Mouse (Mus musculus): ENCODE results near the gene Vdac2.

DNA sequence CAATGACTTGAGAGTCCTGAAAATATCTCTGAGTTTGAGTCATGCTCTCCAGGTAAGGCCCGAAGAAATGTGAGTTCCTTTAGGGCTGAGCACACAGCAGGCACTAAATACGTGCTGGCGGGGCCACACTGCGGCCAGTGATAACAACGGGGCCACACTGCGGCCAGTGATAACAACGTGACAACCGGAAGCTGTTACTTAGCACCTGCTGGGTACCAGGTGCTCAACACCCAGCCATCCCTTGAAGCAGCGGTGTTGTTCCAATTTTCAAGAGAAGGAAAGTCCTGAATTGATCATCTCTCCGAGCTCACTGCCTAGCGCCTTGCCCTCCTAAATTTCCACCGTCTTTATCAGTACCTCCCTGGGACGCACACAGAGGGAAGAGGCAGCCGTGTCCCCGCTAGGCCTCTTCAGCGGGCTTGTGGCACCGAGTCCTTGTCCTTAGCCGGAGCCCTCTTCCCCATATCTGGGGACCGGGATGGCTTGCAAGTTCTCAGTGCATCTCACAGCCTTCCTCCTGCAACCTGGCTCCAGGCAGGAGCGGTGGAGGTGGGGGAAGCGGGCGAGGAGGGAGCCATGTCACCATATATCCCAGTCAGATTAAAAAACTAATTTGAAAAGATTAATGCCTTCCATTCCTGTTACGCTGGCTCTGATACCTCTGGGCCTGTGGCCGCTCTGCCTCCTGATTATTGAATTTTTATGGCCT, 25.5 kb downstream of the Vdac2 start:
- TF ChIP-seq MAX (IDR thresholded peaks at IDR 0.05) (no peak), CTCF (IDR thresholded peaks at IDR 0.05; ENCODE audit: control insufficient read depth, insufficient read depth, insufficient read length) (no peak), USF1 (IDR thresholded peaks at IDR 0.05; ENCODE audit: low read depth) (no peak)
